Mouse (Mus musculus) kidney, adult 11 months (tissue): ENCODE data around the gene Msrb2.

Experiments used
- DNase-seq: peaks from one replicate; pipeline ENCODE4 v3.0.0; 2022

The Msrb2 gene

GRCm38 (mm10) chr2:19371390-19372158 lies at the start of gene Msrb2:
Gene Msrb2, plus strand, starts transcription at chr2:19371440.
- peak; percentile 86 for DNase-seq

DNA sequence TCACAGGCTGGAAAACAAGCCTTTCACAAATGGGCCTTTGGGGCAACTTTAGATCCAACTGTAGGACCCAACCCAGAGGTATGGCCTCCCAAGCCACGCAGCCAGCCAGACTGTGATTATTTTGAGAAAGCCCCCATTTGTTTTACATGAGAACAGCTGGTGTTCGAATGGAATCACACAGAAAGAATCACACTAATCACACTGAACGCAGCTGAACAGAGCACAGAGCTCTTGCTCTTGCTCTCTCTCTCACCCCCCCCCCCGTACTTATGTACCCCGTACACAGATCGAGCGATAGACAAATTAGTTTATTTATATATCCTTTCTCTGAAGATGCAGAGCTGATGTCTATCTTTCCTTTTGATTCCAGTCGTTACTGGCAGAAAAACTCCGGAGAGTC lies 48.8 kb upstream of the Msrb2 start:
- no peak for DNase-seq

- DNase-seq = no peak
Measured at GRCm38 (mm10) chr2:19326376-19326775, 44.9 kb upstream of the Msrb2 start.

- DNase-seq = no peak
Measured at GRCm38 (mm10) chr2:19327811-19328210, 43.4 kb upstream of the Msrb2 start.

DNA sequence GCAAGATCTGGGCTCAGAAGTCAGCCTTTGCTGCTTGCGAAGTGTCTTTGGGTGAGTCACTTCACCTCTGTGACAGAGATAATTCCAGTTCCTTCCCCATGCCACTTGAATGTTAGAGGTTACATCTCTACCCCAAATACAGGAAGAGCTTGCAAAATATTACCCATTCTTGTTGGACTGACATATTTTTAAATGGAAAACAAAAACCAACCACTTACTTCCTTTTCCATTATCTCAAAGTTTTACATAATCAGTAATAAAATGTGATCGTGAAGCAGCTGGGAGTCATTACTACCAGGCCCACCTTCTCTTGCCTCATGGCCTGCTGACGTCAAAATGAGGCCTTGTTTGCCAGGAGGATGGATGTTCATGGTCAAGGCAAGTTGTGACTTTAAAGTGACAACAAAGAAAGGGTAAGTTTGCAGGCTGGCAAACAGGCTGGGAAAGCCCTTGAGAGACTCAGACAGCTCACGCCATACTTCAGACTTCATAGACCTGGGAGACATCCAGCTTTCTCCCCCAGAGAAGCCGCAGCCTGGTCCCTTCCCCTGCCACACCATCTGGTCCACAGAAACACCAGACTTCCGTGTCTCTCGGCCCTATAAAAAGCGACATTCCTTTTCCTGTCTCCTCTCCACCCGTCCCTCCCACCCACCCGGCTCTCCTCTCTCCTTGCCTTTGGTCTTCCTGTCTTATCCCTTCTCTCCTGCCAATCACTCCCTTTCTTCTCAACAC lies 27.2 kb upstream of the Msrb2 start:
- no peak for DNase-seq

DNA sequence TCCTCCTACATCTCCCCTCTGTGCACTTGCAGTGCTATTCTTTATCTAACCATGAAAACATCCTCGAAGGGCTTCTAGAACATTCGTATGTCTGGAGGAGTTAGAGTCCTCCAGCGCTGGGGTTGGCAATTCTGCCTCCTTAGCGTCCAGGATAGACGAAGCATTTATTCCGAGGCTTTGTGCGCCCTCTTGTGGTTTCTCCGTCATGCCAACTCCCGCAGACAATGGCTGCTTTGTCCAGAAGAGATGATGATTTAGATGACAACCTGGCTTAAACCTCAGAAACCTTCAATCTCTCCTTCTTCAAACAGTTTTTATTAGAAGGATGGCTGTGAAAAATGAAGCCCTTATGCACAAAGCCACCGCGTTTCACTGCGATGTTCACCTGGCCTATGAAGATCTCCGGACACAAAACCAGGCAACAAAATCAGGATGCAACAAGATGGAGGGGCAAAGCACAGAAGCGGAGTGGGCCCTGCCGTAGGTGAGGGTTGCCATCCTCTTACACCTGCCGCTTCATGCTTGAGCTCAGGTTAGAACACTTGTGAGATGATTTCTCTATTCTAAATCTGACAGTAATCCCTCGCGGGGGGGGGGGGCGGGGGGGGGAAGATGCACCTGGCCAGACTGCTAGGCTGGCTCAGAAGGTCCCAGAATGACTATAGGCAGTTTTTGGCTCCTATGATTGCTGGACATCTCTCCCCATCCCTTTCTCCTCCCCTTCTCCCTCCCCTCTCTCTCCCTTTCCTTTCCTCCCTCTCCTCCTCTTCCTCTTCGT lies 26.4 kb upstream of the Msrb2 start:
- peak; percentile 68 for DNase-seq

DNA sequence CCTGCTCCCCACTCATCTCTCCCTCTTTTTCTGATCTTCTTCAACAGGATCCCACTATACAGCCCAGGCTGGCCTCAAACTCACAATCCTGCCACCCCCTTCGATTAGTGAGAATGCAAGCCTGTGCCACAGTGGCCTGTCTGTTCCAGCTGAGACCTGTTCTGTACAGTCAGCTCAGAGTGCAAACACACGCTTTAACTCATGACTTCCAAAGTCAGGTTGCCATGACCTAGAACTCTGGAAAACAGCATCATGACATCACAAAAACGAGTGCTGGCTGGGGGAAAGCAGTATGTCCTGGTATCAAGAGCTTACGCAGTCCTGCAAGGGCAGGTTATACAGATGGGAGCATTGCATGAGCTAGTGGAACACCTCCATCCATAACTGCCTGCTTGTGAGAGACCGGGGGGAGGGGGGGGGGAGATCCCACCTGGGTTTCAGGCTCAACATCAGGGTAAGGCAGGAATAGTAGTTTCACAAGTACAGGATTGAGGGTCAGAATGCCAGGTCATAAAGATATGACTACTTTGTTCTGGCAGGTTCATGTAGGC lies 25.8 kb upstream of the Msrb2 start:
- DNase-seq = no peak

DNA sequence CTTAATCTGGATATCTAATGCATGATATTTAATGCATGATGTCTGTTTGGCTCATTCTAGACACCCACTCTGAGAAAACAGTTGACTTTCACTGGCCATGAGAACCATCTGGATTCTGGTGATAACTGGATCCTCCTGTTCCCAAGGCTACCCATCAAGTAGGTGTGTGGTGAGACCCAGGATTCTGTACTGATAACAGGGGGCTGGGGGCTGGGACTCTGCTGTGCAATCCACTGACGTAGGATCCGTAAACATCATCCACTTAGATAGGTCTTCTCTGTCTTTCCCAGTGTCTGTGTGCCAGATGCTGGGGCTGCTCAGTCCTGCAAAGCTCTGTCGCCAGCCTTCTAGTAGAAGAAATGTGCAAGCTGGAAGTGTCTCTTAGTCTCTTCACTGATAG lies 22.8 kb upstream of the Msrb2 start:
- no peak for DNase-seq

GRCm38 (mm10) chr2:19350167-19350566 lies 21.1 kb upstream of the Msrb2 start:
- DNase-seq = no peak

GRCm38 (mm10) chr2:19351615-19352253 lies 19.5 kb upstream of the Msrb2 start:
- DNase-seq = no peak

DNA sequence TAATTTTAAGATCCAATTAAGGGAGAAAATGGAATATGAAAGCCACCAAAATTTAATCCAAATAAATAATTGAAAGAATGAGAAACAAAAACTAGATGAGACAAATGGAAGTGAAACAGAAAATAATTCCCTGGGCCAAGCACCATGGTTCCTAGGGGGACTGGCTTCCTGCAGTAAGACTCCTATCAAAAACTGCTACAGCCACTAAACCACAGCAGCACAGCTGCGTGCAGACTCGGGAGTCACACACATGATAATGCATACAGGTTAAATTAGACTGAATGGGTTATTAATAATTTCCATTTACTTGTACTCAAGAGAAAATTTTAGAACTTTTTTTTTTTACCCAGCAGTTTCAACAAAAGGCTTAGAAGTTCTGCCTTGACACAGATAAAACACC lies 18.1 kb upstream of the Msrb2 start:
- DNase-seq = no peak

- DNase-seq = no peak
Measured at GRCm38 (mm10) chr2:19362880-19363279, 8.4 kb upstream of the Msrb2 start.

DNA sequence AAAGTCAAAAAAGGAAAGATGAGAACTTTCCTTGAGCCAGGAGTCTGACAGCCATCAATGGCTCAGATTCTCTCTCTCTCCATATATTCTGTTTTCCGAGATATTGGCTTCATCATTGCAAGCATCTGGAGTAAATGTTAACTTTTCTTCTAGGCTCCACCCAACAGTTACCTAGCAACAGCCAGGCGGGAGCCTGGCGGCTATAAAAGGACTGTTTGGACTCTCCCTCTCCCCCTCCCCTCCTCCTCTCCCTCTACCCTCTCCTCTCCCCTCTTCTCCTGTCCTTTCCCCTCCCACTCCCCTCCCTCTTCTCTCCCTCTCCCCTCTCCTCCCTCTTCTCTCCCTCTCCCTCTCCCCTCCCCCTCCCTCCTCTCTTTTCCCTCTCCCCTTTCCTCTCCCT lies 4.8 kb upstream of the Msrb2 start:
- no peak for DNase-seq

DNA sequence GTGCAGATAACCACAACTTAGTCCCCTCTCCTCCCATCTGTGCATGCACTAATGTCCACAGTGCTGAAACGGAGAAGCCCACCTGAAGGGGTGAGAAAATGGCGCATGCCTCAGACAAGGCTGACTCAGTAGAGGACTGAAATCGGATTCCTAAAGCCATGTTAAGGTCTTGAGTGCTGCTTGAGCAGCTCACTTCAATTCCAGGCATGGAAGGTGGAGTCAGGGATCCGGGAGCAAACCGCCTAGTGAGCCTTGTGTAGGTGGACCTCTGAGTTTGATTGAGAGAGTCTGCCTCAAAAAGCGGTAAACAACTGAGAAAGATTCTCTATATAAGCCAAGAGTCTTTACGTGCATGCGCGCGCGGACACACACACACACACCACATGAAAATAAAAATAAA lies 4.1 kb upstream of the Msrb2 start:
- DNase-seq = no peak

GRCm38 (mm10) chr2:19373695-19374094 lies 2.5 kb downstream of the Msrb2 start:
- DNase-seq = no peak

- no peak for DNase-seq
Measured at GRCm38 (mm10) chr2:19380446-19380950, 9.3 kb downstream of the Msrb2 start.

DNA sequence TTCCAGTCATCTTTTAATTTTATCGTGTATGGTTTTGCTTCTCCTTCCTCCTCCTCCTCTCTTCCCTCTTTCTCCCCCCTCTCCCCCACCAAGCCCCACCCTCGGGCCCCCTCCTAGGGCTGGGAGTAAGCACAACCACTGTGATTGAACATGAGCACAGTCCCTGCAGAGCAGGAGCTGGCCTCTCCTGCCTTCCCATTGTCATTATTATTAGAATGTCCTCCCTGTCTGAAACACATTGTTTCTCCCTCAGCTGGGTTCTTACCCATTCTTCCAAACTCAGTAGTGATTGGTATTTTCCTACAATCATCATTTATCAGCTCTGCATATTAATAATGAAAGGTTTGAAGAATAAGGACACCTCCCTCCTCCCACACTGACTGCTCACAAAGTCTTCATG lies 9.7 kb downstream of the Msrb2 start:
- no peak for DNase-seq

DNA sequence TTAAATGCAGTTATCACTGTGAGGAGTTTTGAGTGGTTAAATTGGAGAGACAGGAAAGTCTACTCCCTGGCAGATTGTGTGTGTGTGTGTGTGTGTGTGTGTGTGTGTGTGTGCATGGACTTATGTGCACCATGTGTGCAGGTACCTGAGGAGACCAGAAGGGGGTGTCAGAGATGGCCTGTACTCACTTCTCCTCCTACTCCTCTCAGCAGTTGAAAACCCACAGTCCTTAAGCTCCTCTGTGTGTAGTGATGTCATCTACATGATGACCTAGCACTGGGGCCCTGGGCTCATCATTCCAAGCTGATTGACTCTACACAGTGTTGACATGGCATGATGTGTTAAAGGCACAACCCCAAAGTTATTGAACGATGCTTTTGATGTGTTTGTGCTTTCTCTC lies 11.0 kb downstream of the Msrb2 start:
- no peak for DNase-seq

DNA sequence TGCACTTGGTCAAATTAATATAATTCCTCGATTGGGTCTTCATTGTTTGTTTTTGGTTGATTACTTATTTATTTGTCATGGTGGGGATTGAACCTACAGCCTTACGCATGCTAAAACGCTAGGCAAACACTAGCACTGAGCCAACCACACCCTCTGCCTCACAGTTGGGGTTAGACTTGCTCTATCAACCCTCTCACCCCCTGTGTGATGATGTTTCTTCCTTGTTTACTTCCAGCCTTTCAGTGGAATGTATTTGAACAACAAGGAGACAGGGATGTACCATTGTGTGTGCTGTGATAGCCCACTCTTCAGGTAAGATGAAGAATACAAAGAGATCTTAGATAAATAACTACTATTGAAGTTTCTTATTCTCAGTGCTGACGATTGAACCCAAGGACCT lies 11.8 kb downstream of the Msrb2 start:
- DNase-seq = no peak

DNA sequence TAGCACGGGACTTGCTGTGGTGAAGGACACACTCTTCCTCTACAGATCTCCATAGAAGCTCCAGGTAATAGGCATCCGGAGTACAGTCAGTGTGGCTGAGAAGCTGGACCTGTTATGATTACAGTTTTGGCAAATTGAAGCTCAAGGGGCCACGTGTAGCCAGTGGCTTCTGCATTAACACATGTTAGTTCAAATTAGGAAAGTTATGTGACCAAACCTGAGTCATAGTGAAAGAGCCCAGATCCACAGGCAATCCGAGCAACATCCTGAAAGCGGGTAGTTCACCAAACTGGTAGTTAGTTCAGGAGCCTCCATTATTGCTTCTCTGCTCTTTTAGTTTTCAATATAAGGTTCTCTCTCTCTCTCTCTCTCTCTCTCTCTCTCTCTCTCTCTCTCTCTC lies 14.5 kb downstream of the Msrb2 start:
- DNase-seq = no peak

GRCm38 (mm10) chr2:19388329-19389103 lies 17.3 kb downstream of the Msrb2 start:
- no peak for DNase-seq
